Mouse (Mus musculus) telencephalon, adult 2 months (tissue): ENCODE measurements around the gene Arhgap8.

Source experiments
- DNase-seq: peaks from one replicate; pipeline ENCODE4 v3.0.0-alpha.2; 2011; ENCODE audit warnings: low read depth, low spot score

Gene Arhgap8

GRCm38 (mm10) chr15:84800132-84800531 is 80.3 kb downstream of the Arhgap8 start:
- no peak for DNase-seq

- DNase-seq: no peak
Observed at GRCm38 (mm10) chr15:84803685-84804084, 83.8 kb downstream of the Arhgap8 start.

GRCm38 (mm10) chr15:84809275-84809952 is 89.6 kb downstream of the Arhgap8 start:
- no peak for DNase-seq

GRCm38 (mm10) chr15:84811126-84811525 is 91.3 kb downstream of the Arhgap8 start:
- DNase-seq: no peak

- no peak for DNase-seq
Observed at GRCm38 (mm10) chr15:84812831-84813357, 93.0 kb downstream of the Arhgap8 start.

GRCm38 (mm10) chr15:84815171-84815570 is 95.3 kb downstream of the Arhgap8 start:
- DNase-seq: no peak

- DNase-seq: no peak
Observed at GRCm38 (mm10) chr15:84817589-84817988, 97.7 kb downstream of the Arhgap8 start.

- no peak for DNase-seq
Observed at GRCm38 (mm10) chr15:84818284-84818683, 98.4 kb downstream of the Arhgap8 start.

GRCm38 (mm10) chr15:84820811-84821210 is 101.0 kb downstream of the Arhgap8 start:
- no peak for DNase-seq
